ENCODE assay signal across 12 mouse cellular contexts in the genomic region with DNA sequence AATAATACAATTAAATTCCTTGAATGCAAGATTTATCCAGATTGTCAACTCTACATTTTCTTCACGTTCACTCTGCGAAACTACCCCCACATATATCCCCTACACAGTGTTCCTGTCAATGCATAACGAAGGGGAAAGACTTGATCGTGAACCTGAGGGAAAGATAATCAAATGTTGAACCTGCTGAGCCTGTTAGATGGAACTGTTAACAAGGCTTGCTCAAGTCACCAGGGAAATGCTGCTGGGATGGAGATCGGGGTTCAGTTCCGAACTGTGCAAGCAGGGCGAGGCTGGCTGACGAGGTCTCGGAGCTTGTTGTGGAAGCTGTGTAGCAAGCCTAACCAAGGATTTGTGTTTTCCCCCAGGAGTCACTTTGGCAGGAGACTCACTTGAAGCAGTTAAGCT.
DNase-seq lines count a peak whose midpoint lies in the region; ATAC-seq and TF ChIP-seq lines count a peak whose summit lies in the region.
"Had no signal": no experiment of that assay in that cellular context is flagged by ENCODE, and none has a peak within 500 bp of the region (broad histone marks: within the 10 kb centered on the region; RNA-seq: fewer than 3 reads in every experiment).

No protein-coding gene starts in this region.

- no peaks in the 10 kb centered on the region for H3K27me3 ChIP-seq in forebrain, embryonic 12.5 days
- H3K27me3 ChIP-seq in forebrain, embryonic 10.5 days (ENCODE audit: poor library complexity, severe bottlenecking): no peaks in the 10 kb centered on the region
- no peaks in the 10 kb centered on the region for H3K27me3 ChIP-seq in limb, embryonic 14.5 days (ENCODE audit: control insufficient read depth, insufficient read depth, low read length)
- H3K27me3 ChIP-seq in liver, embryonic 12.5 days (replicated peaks): no peaks in the 10 kb centered on the region
- H3K27me3 ChIP-seq: embryonic facial prominence, embryonic 13.5 days; heart, embryonic 15.5 days had no signal

- peak; percentile 57 for ATAC-seq in forebrain, embryonic 12.5 days (ENCODE audit: low FRiP score)
- ATAC-seq in limb, embryonic 14.5 days (ENCODE audit: low FRiP score, low read depth): peak; percentile 85
- ATAC-seq in liver, embryonic 12.5 days: no peak
- ATAC-seq: activated CD4-positive, CD25-positive, alpha-beta regulatory T cell, adult 4 months had no signal

- H3K36me3 ChIP-seq in forebrain, embryonic 12.5 days (replicated peaks): no peaks in the 10 kb centered on the region
- no peaks in the 10 kb centered on the region for H3K36me3 ChIP-seq in forebrain, embryonic 10.5 days (replicated peaks)
- H3K36me3 ChIP-seq in limb, embryonic 14.5 days (ENCODE audit: control insufficient read depth, insufficient read depth, low read length): no peaks in the 10 kb centered on the region
- H3K36me3 ChIP-seq in liver, embryonic 12.5 days: no peaks in the 10 kb centered on the region
- H3K36me3 ChIP-seq: embryonic facial prominence, embryonic 13.5 days; heart, embryonic 15.5 days had no signal

- whole genome bisulfite sequencing in forebrain, embryonic 12.5 days: 64% methylated on average over 9 of the region's 9 CpGs
- 89% methylated on average over 9 of the region's 9 CpGs for WGBS in forebrain, embryonic 10.5 days
- WGBS in limb, embryonic 14.5 days: 50% methylated on average over 9 of the region's 9 CpGs
- 81% methylated on average over 9 of the region's 9 CpGs for WGBS in liver, embryonic 12.5 days (ENCODE audit: insufficient replicate concordance)

- TF ChIP-seq POLR2A in limb, embryonic 14.5 days (IDR thresholded peaks at IDR 0.05; ENCODE audit: borderline replicate concordance, extremely low read depth, insufficient read depth, insufficient read length): no peak

- no peaks in the 10 kb centered on the region; the same call in 1 of the 2 replicates for H3K4me1 ChIP-seq in forebrain, embryonic 12.5 days
- H3K4me1 ChIP-seq in forebrain, embryonic 10.5 days: peaks cover 10% of the 10 kb centered on the region
- H3K4me1 ChIP-seq in limb, embryonic 14.5 days (ENCODE audit: control insufficient read depth, insufficient read depth, low read length): 0 out of 2 replicates have a peak, but pooled peaks cover 4% of the 10 kb centered on the region
- no peaks in the 10 kb centered on the region for H3K4me1 ChIP-seq in liver, embryonic 12.5 days
- H3K4me1 ChIP-seq: embryonic facial prominence, embryonic 13.5 days; heart, embryonic 15.5 days had no signal

- no peak for DNase-seq in forebrain, embryonic 10.5 days (ENCODE audit: extremely low spot score, low spot score)
- peak; percentile 10 to 24 for DNase-seq in cerebellum, postnatal 36 days
- DNase-seq in gastrocnemius, postnatal 10 days: peak; percentile 17
- peak; percentile 25 for DNase-seq in limb, embryonic 14.5 days (ENCODE audit: low spot score)
- no peak for DNase-seq in spleen, postnatal 36 days (ENCODE audit: low spot score in 2 of 2)
- DNase-seq in thymus, postnatal 4 days: no peak

- H3K4me2 ChIP-seq in forebrain, embryonic 12.5 days: peak overlapping the region; percentile 41
- peak overlapping the region; percentile 36 for H3K4me2 ChIP-seq in limb, embryonic 14.5 days (replicated peaks; ENCODE audit: low read depth, low read length, severe bottlenecking)
- H3K4me2 ChIP-seq in liver, embryonic 12.5 days: no peak overlapping the region
- H3K4me2 ChIP-seq: embryonic facial prominence, embryonic 13.5 days; heart, embryonic 15.5 days had no signal

- no peak overlapping the region for H3K9ac ChIP-seq in forebrain, embryonic 12.5 days
- no peak overlapping the region for H3K9ac ChIP-seq in limb, embryonic 14.5 days (ENCODE audit: low read depth, low read length, severe bottlenecking)
- no peak overlapping the region for H3K9ac ChIP-seq in liver, embryonic 12.5 days
- H3K9ac ChIP-seq: embryonic facial prominence, embryonic 13.5 days; heart, embryonic 15.5 days had no signal

- peak overlapping the region; percentile 56; the same call in 1 of the 2 replicates for H3K27ac ChIP-seq in forebrain, embryonic 12.5 days
- H3K27ac ChIP-seq in forebrain, embryonic 10.5 days: no peak overlapping the region; the same call in 1 of the 2 replicates
- no peak overlapping the region for H3K27ac ChIP-seq in limb, embryonic 14.5 days (replicated peaks; ENCODE audit: low read depth, low read length)
- H3K27ac ChIP-seq in liver, embryonic 12.5 days: no peak overlapping the region
- H3K27ac ChIP-seq: embryonic facial prominence, embryonic 13.5 days; heart, embryonic 15.5 days; macrophage had no signal

- H3K4me3 ChIP-seq in forebrain, embryonic 12.5 days (replicated peaks): peak overlapping the region; percentile 21
- no peak overlapping the region for H3K4me3 ChIP-seq in forebrain, embryonic 10.5 days
- no peak overlapping the region for H3K4me3 ChIP-seq in limb, embryonic 14.5 days (replicated peaks; ENCODE audit: low read length)
- H3K4me3 ChIP-seq in liver, embryonic 12.5 days: no peak overlapping the region
- H3K4me3 ChIP-seq: embryonic facial prominence, embryonic 13.5 days; heart, embryonic 15.5 days had no signal

- no peaks in the 10 kb centered on the region for H3K9me3 ChIP-seq in forebrain, embryonic 12.5 days
- no peaks in the 10 kb centered on the region for H3K9me3 ChIP-seq in forebrain, embryonic 10.5 days
- no peaks in the 10 kb centered on the region for H3K9me3 ChIP-seq in limb, embryonic 14.5 days (ENCODE audit: control insufficient read depth, low read length)
- no peaks in the 10 kb centered on the region for H3K9me3 ChIP-seq in liver, embryonic 12.5 days (replicated peaks)
- H3K9me3 ChIP-seq: embryonic facial prominence, embryonic 13.5 days; heart, embryonic 15.5 days had no signal

Comparison
In these comparisons a context has a peak if more than half of its experiments do, and no peak if none do; other contexts are left out.
1. DNase-seq: peak in cerebellum, postnatal 36 days (2 of 2), gastrocnemius, postnatal 10 days (single experiment) and limb, embryonic 14.5 days (single experiment); none in forebrain, embryonic 10.5 days (single experiment), spleen, postnatal 36 days (0 of 2) and thymus, postnatal 4 days (single experiment).